Mouse (Mus musculus) leukemia stem cell, adult 10-12 weeks (primary cell): ENCODE results near the gene Actrt3. TPM values are rescaled to one million over a fixed set of nuclear protein-coding genes. Genes with fewer than 3 reads are reported as not detected.

Experiments used
- polyA plus RNA-seq: library from polyadenylated mRNA; stranded (reverse); fragments of >175 nt; gene quantifications from 2 replicates; pipeline ENCODE4 v1.2.3, GENCODE M21; 2012; ENCODE audit warnings: low replicate concordance

Gene Actrt3
- polyA plus RNA-seq: not detected in 2 replicates

GRCm38 (mm10) chr3:30599711-30600545, at the start of gene Actrt3:
Actrt3 (minus strand) TSS chr3:30599939.

GRCm38 (mm10) chr3:30647440-30648090, 47.8 kb upstream of the Actrt3 start, which contains the start of gene Lrrc34:
Lrrc34 (minus strand) TSS chr3:30647869.

GRCm38 (mm10) chr3:30644207-30644606, 44.5 kb upstream of the Actrt3 start, which contains the start of gene Lrriq4:
Lrriq4 (plus strand) TSS chr3:30644507.

GRCm38 (mm10) chr3:30602065-30602739, 2.5 kb upstream of the Actrt3 start, which contains the start of gene Mynn:
Mynn (plus strand) TSS chr3:30602065.

GRCm38 (mm10) chr3:30547908-30548307, 51.8 kb downstream of the Actrt3 start, which contains the start of gene Mecom:
Mecom (minus strand) TSS chr3:30548008.

Other genes starting within 250 kb of the Actrt3 start
- 0.06 TPM in 1 of 2 replicates, not detected in the other for gene Mecom, start 51.9 kb downstream of the Actrt3 start, polyA plus RNA-seq
- 0.17 and 1.4 TPM in 2 replicates for gene Mynn, start 2.1 kb upstream of the Actrt3 start, polyA plus RNA-seq
- not detected in 2 replicates for gene Lrriq4, start 44.6 kb upstream of the Actrt3 start, polyA plus RNA-seq
- not detected in 2 replicates for gene Lrrc34, start 47.9 kb upstream of the Actrt3 start, polyA plus RNA-seq
- not detected in 2 replicates for gene Lrrc31, start 99.9 kb upstream of the Actrt3 start, polyA plus RNA-seq
- not detected in 2 replicates for gene Samd7, start 146.4 kb upstream of the Actrt3 start, polyA plus RNA-seq
- 10.2 and 10.4 TPM in 2 replicates for gene Sec62, start 192.9 kb upstream of the Actrt3 start, polyA plus RNA-seq